Mouse (Mus musculus) small intestine, adult 2 months (tissue): ENCODE results near the gene Fasn. TPM values are rescaled to one million over a fixed set of nuclear protein-coding genes. Genes with fewer than 3 reads are reported as not detected.
"Not testable (repeated sequence)": the region's sequence is repeated elsewhere in the genome, so short reads cannot be mapped to it uniquely, and the experiment has no call there.

Source experiments
- H3K27ac ChIP-seq: fragments of 200-500 bp; 2 replicates; pipeline ENCODE4 v1.5.1; 2012; ENCODE audit warnings: low read depth, low read length, control low read depth, inconsistent platforms; ENCODE audit not compliant: insufficient read depth
- H3K27me3 ChIP-seq: fragments of 200-500 bp; 2 replicates; pipeline ENCODE4 v1.6.1; 2012; ENCODE audit warnings: mild to moderate bottlenecking, moderate library complexity, low read length, inconsistent platforms; ENCODE audit not compliant: control insufficient read depth, insufficient read depth
- H3K36me3 ChIP-seq: fragments of 200-500 bp; 2 replicates; pipeline ENCODE4 v1.6.1; 2012; ENCODE audit warnings: mild to moderate bottlenecking, low read length, control low read depth, inconsistent platforms; ENCODE audit not compliant: control insufficient read depth, insufficient read depth
- H3K4me1 ChIP-seq: fragments of 200-500 bp; 2 replicates; pipeline ENCODE4 v1.6.1; 2012; ENCODE audit warnings: low read length, inconsistent platforms, mixed read lengths; ENCODE audit not compliant: control insufficient read depth, insufficient read depth, insufficient read length
- H3K4me3 ChIP-seq: fragments of 200-500 bp; 2 replicates; pipeline ENCODE4 v1.5.1; 2012; ENCODE audit warnings: low read depth, mild to moderate bottlenecking, control low read depth, inconsistent platforms, low read length, moderate library complexity
- CTCF ChIP-seq: fragments of 200-500 bp; IDR thresholded peaks from 2 replicates; pipeline ENCODE4 v1.5.1; 2012; ENCODE audit warnings: low read depth, mild to moderate bottlenecking, control low read depth, inconsistent platforms, low read length, moderate library complexity, mixed read lengths; ENCODE audit not compliant: insufficient replicate concordance, insufficient read length; ENCODE audit errors: extremely low read depth
- POLR2A ChIP-seq: fragments of 200-500 bp; IDR thresholded peaks from 2 replicates; pipeline ENCODE4 v1.6.1; 2012; ENCODE audit warnings: low read depth, mild to moderate bottlenecking, control low read depth, inconsistent platforms, low read length, moderate library complexity
- WGBS: fragments of 180-500 bp; shearing (Covaris S2); methylation state at CpG from one replicate; pipeline ENCODE4 v1.1.7; 2018; 5-methylcytosine and 5-hydroxymethylcytosine counted together
- polyA plus RNA-seq: library from polyadenylated mRNA; depleted of rRNA; stranded (reverse); fragments of >200 nt; gene quantifications from 2 replicates; pipeline ENCODE4 v1.2.3, GENCODE M21; 2012

Gene Fasn
- polyA plus RNA-seq, 1 experiment = 151 TPM

DNA sequence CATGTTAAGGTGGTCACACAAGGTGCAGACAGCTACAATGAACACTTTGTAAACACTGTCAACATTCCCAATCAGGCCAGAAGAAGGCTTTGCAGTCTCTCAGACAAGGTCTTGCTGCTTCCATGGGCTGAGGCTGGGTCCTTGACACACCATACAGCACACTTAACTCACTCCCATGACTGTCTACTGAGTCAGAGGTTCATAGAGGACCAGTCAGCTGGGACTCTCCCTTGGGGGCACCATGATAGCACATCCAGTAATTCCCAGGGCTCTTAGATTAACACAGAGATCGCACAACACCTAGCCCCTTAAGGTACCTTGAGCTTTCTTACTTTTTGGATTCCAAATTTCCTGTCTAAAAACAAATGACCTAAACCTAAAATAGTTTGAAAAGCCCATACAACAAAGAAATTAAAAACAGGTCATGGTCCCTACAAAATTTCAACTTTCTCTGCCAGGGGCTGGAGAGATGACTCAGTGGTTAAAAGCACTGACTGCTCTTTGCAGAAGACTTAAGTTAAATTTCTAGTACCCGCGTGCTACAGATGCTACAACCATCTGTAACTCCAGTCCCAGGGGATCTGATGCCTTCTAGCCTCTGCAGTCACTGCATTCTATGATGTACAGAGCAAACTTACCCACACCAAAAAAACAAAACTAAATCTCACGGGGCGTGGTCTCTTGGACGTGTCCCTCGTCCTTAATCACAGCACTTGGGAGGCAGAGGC is 50.7 kb downstream of the Fasn start:
- Histone ChIP-seq H3K4me1 (no peaks in the 10 kb centered on the region), H3K4me3 (no peak overlapping the region), H3K27me3 (no peaks in the 10 kb centered on the region), H3K27ac (no peak overlapping the region), H3K36me3 (no peaks in the 10 kb centered on the region)
- WGBS = 85% methylated on average over 7 of the region's 7 CpGs
- TF ChIP-seq CTCF = no peak
- no peak for TF ChIP-seq POLR2A

DNA sequence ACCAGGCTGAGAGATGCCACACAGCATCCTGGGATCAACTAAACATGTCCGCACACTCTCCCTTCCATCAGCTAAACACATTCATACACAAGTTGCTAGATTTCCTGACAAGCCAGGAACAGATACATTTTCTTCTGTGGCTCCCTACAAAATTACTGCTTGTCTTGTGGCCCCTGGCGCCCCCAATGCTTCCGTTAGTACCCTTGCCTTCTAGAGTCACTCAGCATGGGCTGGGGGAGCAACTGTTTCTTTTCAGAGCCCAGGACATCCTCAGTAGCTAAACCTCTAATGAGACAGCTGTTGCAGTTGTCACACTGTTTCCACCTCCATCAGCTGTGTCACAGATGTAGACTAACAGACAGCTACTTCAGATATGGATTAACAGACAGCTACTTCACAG is 51.6 kb downstream of the Fasn start:
- no peaks in the 10 kb centered on the region for H3K27me3 ChIP-seq
- H3K27ac ChIP-seq = no peak overlapping the region
- no peak for TF ChIP-seq CTCF
- no peak for TF ChIP-seq POLR2A
- no peaks in the 10 kb centered on the region for H3K36me3 ChIP-seq
- 93% methylated on average over 3 of the region's 3 CpGs for WGBS
- no peak overlapping the region for H3K4me3 ChIP-seq
- peaks cover 8% of the 10 kb centered on the region; the same call in 1 of the 2 replicates for H3K4me1 ChIP-seq

DNA sequence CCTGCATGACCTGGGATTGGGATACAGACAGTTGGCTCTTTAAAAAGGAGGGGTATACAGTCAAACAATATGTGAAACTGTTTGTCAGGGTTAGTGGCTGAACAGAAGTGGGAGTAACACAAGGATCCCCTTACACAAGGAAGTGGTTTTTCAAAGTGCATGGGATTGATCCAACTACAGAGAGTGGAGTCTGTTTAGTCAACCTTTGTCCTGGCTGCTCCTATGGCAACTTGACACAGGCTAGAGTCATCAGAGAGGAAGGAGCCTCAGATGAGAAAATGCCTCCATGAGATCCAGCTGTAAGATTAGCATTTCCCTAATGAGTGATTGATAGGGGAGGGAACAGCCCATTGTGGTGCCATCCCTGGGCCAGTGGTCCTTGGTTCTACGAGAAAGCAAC is 56.1 kb downstream of the Fasn start:
- Histone ChIP-seq H3K4me3 (no peak overlapping the region), H3K27ac (peak overlapping the region; percentile 52; the same call in 1 of the 2 replicates), H3K4me1 (peaks cover 8% of the 10 kb centered on the region), H3K27me3 (no peaks in the 10 kb centered on the region), H3K36me3 (no peaks in the 10 kb centered on the region)
- 23% methylated on average over 1 of the region's 1 CpGs for WGBS
- TF ChIP-seq CTCF (no peak), POLR2A (no peak)

DNA sequence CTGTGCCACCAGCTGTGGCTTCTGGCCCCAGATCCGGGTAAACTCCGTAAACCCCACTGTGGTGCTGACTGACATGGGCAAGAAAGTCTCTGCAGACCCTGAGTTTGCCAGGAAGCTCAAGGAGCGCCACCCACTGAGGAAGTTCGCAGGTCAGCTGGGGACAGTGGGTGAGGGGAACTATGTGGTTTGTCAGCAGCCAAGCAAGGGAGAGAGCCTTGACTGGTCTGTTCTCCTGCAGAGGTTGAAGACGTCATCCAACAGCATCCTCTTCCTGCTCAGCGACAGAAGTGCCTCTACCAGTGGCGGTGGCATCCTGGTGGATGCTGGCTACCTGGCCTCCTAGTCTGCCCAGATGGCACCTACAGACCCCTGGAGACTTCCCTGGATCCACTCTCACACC is 57.3 kb downstream of the Fasn start:
- not testable (repeated sequence) for H3K27me3 ChIP-seq, H3K36me3 ChIP-seq, H3K27ac ChIP-seq, H3K4me3 ChIP-seq
- WGBS = 81% methylated on average over 5 of the region's 7 CpGs
- peaks cover 12% of the 10 kb centered on the region for H3K4me1 ChIP-seq

DNA sequence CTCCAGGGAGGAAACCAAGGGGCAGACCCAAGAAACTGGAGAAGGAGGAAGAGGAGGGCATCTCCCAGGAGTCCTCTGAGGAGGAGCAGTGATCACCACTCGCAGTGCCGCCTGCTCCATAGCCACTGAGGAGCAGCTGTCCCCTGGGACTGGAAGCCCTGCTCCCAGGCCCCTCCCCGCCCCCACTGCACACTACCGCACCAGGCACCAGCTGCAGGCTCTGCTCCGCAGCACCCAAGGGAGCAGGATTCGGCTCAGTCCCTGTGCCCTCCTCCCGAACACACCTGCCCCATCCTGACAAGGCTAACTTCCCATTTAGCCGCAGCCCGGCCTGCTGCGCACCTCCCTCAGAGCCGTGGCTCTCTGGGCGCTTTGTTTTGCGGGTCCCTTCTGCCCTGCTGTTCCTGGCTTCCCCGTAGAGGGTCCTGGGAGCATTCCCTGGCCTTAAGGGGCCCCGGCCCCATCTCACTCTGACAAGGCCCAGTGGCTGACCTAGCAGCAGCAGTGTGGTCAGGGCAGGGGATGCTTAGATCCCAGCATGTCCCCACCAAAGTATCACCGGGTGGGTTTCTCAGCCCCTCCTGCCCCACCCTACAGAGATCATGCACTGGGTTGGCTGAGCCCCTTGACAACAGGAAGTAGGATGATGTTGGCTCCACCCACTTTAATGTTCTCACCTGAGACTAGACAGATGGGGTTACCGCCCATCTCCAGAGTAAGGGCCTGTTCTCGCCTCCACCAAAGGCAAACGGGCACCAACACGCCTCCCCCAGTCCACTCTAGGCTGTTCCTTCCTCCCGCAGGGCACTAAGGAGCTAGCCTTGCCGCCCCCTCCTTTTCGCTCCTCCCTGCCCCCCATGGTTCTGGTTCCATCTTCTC is 61.0 kb downstream of the Fasn start:
- peaks cover 10% of the 10 kb centered on the region for H3K4me1 ChIP-seq
- H3K27ac ChIP-seq, H3K36me3 ChIP-seq, H3K27me3 ChIP-seq: not testable (repeated sequence)
- peak overlapping the region; percentile 27 for H3K4me3 ChIP-seq
- 40% methylated on average over 5 of the region's 23 CpGs for WGBS

DNA sequence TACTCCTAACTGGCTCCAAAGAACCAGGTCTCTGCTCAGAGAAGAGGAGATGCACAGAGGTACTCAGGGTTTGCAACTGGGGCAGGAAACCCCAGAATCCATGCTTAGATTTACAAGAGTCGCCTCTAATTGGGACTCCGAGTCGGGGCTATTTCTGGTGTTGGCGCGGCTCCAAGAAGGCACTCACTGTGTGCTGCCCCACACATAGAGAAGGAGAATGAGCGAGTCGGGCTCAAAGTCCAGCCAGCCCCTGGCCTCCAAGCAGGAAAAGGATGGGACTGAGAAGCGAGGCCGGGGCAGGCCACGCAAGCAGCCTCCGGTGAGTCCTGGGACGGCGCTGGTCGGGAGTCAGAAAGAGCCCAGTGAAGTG is 61.7 kb downstream of the Fasn start, which contains the start of gene Hmga1b:
Gene Hmga1b (plus strand): TSS at position 123 of the 370 bp plus-strand sequence.
- H3K4me1 ChIP-seq, H3K27me3 ChIP-seq, H3K36me3 ChIP-seq, H3K27ac ChIP-seq: not testable (repeated sequence)
- peak within 1 kb of the TSS; percentile 27 for H3K4me3 ChIP-seq
- 5% methylated on average over 14 of the region's 14 CpGs for WGBS

DNA sequence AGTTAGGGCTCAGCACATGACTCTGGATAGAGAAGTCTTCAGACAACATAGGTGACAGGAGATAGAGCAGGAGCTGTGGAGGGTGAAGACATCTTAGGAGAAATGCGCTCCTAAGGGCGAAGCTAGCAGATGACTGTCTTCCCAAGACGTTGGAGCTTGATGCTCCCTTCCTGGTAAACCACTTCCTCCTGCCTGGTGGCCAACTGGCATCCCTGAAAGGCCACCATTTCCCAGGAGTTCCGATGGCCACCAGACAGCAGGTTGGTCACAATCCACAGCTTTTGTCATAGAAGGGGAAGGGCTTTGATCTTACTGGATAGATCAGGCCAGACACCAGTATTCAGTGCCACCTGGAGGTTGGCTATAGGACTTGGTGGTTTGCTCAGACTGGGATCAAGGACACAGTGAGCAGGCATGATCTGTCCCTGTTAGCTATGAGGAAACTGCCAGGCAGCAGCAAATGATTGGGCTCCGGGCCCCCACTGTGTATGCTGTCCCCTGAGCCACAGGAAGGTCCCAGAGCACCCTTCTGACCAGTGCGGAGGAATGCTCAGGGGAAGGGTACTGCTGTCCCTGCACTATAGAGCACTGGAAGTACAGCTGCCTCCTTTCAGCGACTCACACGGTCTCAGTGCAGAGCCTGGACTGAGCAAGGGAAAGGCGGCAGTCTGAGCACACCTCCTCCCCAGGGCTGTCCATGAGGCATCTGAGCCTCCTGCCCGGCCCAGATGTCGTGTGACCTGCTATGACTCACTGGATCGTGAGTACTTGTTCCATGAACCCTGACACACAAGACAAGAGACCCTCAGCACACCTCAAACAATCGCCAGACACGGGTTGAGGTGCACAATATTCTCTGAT is 62.3 kb downstream of the Fasn start:
- Histone ChIP-seq H3K27me3 (no peaks in the 10 kb centered on the region), H3K36me3 (no peaks in the 10 kb centered on the region), H3K4me1 (peaks cover 4% of the 10 kb centered on the region), H3K4me3 (0 out of 2 replicates have a peak overlapping the region, but pooled peaks have one; percentile 27), H3K27ac (no peak overlapping the region)
- no peak for TF ChIP-seq CTCF
- TF ChIP-seq POLR2A = no peak
- 49% methylated on average over 14 of the region's 14 CpGs for WGBS
